Mouse (Mus musculus) induced T-regulatory cell, adult 2 months (primary cell): ENCODE results near the gene Efcab2.
"Not testable (repeated sequence)": the region's sequence is repeated elsewhere in the genome, so short reads cannot be mapped to it uniquely, and the experiment has no call there.

Experiments used
- DNase-seq: peaks from one replicate; pipeline ENCODE4 v3.0.0-alpha.2; 2012; ENCODE audit warnings: low read depth

Efcab2 gene

DNA sequence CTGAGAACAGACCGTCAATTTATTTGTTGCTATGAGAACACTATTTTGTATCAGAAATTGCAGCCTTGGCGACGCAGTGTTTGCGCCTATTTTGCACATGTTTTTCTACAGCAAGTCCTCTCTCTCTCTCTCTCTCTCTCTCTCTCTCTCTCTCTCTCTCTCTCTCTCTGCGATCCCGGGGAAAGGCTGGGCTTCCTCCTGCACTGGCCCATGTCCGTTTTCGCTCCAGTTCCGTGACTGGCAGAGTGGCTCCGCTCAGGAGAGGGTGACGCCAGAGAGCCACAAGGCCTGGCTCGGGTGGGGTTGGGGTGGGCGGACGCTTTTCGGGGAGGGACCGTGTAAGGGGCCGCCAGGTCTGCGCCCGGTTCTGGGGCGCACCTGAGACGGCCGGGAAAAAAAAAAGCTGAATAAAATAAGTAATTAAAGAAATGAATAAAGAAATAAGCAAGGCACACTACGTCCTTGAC is 407 bp upstream of the Efcab2 start:
- peak; percentile 88 for DNase-seq

- peak; percentile 42 for DNase-seq
Measured at GRCm38 (mm10) chr1:178406765-178407645, 1.1 kb downstream of the Efcab2 start.

DNA sequence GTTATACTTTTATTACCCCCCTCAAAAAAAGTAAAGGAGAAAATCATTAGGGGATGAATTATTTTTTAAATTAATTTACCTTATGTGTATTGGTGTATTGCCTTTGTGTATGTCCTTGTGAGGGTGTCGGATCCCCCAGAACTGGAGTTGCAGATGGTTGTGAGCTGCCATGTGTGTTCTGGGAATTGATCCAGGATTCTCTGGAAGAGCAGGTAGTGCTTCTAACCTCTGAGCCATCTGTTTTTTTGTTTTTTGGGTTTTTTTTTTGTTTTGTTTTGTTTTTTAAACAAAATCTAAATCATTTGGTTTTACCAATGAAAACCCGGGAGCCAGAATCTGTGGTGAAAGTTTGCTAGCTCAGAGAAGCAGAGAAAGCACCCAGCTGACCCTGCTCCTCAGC is 1.8 kb downstream of the Efcab2 start:
- peak; percentile 5 for DNase-seq

GRCm38 (mm10) chr1:178408901-178409361 is 3.0 kb downstream of the Efcab2 start:
- DNase-seq, result no peak

DNA sequence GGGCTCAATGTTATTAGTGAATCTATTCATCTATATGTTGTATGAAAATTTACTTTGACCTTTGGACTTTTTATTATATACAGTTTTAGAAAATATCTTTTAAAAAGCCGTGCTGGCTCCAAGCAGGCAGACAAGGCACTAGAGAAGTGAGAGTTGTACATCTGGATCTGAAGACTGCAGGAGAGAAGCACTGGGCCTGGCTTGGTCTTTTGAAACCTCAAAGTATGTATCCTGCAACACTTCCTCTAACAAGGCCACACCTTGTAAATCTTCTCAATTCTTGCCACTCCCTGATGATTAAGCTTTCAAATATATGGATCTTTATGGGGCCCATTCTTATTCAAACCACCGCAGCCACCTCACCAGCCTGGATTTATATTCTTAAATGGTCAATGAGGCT is 7.5 kb downstream of the Efcab2 start:
- DNase-seq, result not testable (repeated sequence)

DNA sequence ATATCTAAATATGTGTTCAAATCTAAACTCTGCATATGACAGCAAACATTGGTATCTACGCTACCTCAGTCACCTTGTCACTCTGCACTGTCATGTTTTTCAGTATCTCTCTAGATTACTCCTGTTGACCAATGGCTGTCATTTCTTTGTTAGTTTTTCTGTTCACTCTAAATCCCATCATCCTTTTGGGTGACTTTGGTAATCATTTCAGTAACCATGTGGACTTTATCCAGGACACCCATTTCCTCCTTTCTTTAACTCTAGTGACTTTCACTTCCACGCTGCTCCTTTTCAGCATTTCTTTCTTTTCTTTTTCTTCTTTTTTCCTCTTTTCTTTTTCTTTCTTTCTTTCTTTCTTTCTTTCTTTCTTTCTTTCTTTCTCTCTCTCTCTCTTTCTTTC is 13.7 kb downstream of the Efcab2 start:
- DNase-seq, result no peak

GRCm38 (mm10) chr1:178423662-178424061 is 17.8 kb downstream of the Efcab2 start:
- DNase-seq, result no peak

GRCm38 (mm10) chr1:178431619-178432444 is 25.9 kb downstream of the Efcab2 start:
- DNase-seq, result no peak

- DNase-seq, result no peak
Measured at GRCm38 (mm10) chr1:178433619-178434018, 27.7 kb downstream of the Efcab2 start.

GRCm38 (mm10) chr1:178444407-178444806 is 38.5 kb downstream of the Efcab2 start:
- DNase-seq, result no peak

DNA sequence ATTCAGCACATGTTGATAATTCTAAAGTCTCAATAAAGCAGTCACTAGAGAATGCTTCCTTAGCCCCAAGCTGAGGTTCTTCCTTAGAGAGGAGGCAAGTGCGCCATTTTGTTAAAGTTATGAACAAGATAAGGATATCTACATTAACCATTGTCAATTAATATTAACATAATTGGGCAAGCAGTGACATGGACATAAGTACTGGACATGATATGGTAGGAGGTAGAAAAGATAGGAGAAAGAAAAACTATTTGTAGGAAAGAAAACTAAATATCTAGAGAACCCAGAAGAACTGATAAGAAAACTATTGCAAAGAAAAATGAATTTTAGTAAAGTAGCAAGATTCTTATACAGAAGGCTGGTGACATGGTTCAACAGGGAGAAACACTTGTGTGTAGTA is 41.2 kb downstream of the Efcab2 start:
- DNase-seq, result no peak

GRCm38 (mm10) chr1:178448271-178448744 is 42.4 kb downstream of the Efcab2 start:
- no peak for DNase-seq

GRCm38 (mm10) chr1:178449172-178449571 is 43.3 kb downstream of the Efcab2 start:
- peak; percentile 84 for DNase-seq

GRCm38 (mm10) chr1:178449933-178450332 is 44.0 kb downstream of the Efcab2 start:
- no peak for DNase-seq

DNA sequence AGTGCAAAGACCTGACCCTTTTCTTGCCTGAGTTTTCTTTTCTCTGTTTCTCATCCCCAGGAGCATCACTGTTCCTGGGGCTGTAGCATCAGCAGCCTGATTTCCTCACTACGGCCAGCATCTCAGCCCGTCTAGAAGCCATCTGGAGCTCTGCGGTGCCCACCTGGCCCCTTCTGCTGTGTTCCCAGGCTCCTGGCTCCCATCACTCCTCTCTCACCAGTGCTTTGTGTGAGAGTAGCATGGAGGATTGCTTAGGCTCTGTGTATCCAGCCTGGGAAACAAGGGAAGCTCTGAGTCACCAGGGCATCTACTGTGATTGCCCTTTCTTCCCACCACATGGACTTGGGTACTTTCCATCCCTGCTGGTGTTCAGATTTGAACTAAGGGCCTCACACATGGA is 48.2 kb downstream of the Efcab2 start:
- DNase-seq, result no peak

GRCm38 (mm10) chr1:178455120-178455519 is 49.2 kb downstream of the Efcab2 start:
- DNase-seq, result no peak

DNA sequence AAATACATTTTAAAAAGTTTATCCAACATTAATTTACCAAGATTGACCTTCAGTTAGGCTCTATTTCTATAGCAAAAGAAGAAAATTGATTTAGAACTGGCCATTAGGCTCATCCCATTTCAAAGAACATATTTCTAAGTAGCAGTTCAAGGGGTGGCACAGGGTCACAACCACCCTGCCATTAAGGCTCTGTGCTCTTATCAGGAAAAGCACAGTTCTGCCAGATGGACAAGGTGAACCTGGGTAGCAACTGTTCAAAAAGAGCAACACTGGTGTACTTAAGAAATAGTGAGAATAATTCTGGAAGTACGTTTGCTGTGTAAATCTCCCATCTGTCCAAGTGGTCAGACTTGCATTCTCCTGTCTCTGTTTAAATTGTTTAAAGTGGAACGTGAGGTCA is 52.1 kb downstream of the Efcab2 start:
- no peak for DNase-seq

DNA sequence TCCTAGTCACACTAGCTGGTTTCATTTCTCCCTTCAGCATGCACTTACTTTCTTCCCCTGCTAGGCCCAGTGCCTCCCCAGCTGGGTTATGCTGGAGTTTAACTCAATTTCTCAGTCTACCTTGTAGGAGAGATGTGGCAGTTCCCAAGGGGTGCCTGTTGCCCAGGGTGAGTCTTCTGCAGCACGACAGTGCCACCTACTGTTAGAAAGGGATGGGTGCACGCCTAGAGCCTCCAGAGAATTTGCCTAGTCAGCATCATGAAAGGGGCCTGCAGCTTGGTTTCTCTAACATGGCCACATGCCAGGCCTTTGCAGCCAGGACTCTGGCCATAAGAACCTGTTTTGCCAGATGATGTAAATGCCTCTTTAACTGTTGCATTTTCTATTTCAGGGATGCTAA is 57.8 kb downstream of the Efcab2 start:
- DNase-seq, result peak; percentile 83

DNA sequence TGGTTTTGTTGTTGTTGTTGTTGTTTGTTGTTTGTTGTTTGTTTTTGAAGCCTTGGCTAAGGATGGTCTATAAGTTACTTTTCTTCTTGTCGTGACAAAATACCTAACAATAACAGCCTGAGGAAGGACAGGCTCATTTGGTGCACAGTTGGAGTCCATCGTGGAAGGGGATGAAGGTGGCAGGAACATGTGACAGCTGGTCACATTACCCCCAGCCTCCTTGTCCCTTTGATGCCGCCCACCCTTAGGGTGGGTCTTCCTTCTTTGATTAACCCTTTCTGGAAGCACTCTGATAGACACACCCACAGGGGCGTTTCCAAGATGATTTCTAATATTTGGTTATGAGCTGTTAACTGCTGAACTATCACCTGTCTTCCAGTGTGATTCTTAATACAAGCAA is 58.3 kb downstream of the Efcab2 start:
- no peak for DNase-seq

DNA sequence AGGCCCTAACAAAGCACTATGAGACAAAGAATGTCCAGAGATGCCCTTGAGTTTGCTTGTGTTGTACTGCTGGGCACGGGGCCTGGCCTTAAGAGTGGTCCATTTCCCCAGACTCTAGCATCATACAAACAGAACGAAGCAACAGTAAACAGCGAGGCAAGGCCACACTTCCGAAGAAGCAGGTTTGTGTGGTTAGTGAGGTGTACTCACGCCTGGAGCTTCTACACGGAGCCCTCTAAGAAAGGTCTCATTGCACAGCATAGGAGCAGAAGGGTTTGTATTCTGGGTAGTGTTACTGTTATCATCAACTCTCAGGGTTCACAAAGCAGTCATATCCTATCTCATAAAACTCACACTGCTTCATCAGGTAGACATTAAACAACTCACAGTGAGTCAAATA is 61.7 kb downstream of the Efcab2 start:
- DNase-seq, result no peak

GRCm38 (mm10) chr1:178468280-178468679 is 62.4 kb downstream of the Efcab2 start:
- peak; percentile 72 for DNase-seq

DNA sequence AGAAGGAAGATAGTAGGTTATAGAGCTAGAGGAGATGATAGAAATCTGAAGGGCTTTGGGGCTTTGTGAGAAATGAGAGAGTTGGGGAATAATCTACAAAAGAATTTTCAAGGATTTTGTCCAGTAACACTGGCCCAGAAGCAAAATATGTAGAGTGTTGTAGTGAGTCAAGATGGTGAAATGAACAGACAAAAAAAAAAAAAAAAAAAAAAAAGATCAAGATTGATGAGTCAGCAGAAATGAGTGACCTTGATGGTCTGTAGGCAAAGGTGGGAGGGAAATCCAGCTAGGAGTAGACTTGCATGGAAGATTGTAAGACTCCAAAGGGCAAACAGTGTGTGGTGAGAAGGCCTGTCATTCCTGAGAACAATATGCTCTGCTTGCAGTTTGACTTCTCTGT is 78.0 kb downstream of the Efcab2 start:
- DNase-seq, result no peak
